Mouse (Mus musculus): ENCODE results near the gene Atp8a2.

DNA sequence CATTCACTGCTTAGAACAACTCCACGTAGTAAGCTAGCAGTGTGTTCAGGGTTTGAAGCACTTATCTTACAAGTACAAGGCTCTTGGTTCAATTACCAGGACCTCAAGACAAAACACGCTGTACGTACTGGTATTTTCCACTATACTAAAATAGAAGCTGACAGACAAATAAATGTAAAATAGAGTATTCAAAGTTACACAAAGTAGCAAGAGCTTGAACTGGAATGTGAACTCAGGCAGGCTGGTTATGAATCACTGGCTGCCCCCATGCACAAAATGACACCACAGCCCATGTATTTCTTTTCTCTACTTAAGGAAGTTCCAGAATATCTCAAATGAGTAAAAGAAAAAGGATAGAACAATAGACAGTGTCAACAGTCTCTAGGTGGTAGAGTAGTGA, 602.0 kb downstream of the Atp8a2 start:
- no peak for TF ChIP-seq POLR2A (IDR thresholded peaks at IDR 0.05; ENCODE audit: borderline replicate concordance, low read depth, low read length)
- TF ChIP-seq CTCF (IDR thresholded peaks at IDR 0.05; ENCODE audit: low read depth, low read length) = no peak
